Mouse (Mus musculus) megakaryocyte, embryonic 14.5 days (primary cell): ENCODE data around the gene Txn1.

ENCODE experiments used
- FLI1 ChIP-seq: IDR thresholded peaks from 2 replicates; pipeline ENCODE4 v1.6.1; 2012; ENCODE audit warnings: low read length, inconsistent platforms, mixed read lengths
- GATA1 ChIP-seq: IDR thresholded peaks from 3 replicates; pipeline ENCODE4 v1.6.1; 2012; ENCODE audit warnings: mixed read lengths, low read length, inconsistent platforms, borderline replicate concordance

DNA sequence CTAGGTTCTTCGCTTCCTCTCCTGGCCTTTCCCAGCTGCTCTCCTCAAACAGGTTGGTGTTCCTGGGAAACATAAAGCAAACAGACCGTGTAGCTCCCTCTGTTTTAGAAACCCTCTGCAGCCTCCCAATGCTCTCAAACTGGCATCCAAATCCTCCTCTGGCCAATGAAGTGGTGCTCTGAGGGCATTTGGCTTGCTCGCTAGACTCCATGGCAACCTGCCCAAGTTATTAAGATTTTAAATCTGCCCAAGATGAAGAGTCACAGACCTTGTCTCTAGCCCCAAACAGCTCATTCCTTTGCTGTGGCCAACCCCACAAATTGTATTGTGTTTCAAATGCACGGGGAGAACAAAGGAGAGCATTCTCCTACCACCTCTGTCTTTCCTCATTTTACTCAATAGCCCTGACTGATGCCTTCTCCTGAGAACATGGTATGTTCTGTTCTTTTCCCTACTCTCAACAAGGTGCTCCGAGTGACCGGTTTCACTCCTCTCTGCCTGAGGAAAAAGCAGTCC is 31.6 kb downstream of the Txn1 start:
- TF ChIP-seq GATA1 (no peak), FLI1 (no peak)
